Mouse (Mus musculus) stomach, postnatal 0 days (tissue): ENCODE data around the gene Slc4a5. TPM values are rescaled to one million over a fixed set of nuclear protein-coding genes. Genes with fewer than 3 reads are reported as not detected.

Experiments used
- ATAC-seq: fragments of 200-750 bp; cut with Nextera tagmentation; 2 replicates; pipeline ENCODE4 v1.8.0; 2017; ENCODE audit not compliant: low FRiP score, low TSS enrichment
- DNase-seq: peaks from one replicate; pipeline ENCODE4 v3.0.0-alpha.2; 2016; ENCODE audit warnings: low spot score
- H3K27ac ChIP-seq: fragments of 300-500 bp; sonication (generic); replicated peaks from 2 replicates; pipeline ENCODE4 v1.5.1; 2014; ENCODE audit warnings: mild to moderate bottlenecking, control low read depth
- H3K27me3 ChIP-seq: fragments of 300-500 bp; sonication (generic); 2 replicates; pipeline ENCODE4 v1.6.1; 2014; ENCODE audit warnings: low read length; ENCODE audit not compliant: control insufficient read depth, insufficient read depth
- H3K36me3 ChIP-seq: fragments of 300-500 bp; sonication (generic); 2 replicates; pipeline ENCODE4 v1.6.1; 2014; ENCODE audit warnings: low read length, mixed read lengths; ENCODE audit not compliant: control insufficient read depth, insufficient read depth
- H3K4me1 ChIP-seq: fragments of 300-500 bp; sonication (generic); replicated peaks from 2 replicates; pipeline ENCODE4 v1.6.1; 2014; ENCODE audit warnings: antibody characterized with exemption; ENCODE audit not compliant: control insufficient read depth, insufficient read depth
- H3K4me2 ChIP-seq: fragments of 300-500 bp; sonication (generic); replicated peaks from 2 replicates; pipeline ENCODE4 v1.6.1; 2014; ENCODE audit warnings: low read depth, mild to moderate bottlenecking, control low read depth, moderate library complexity
- H3K4me3 ChIP-seq: fragments of 300-500 bp; sonication (generic); 2 replicates; pipeline ENCODE4 v1.5.1; 2014; ENCODE audit warnings: low read depth, low read length, control low read depth
- H3K9ac ChIP-seq: fragments of 300-500 bp; sonication (generic); 2 replicates; pipeline ENCODE4 v1.6.1; 2014; ENCODE audit warnings: mild to moderate bottlenecking, low read length, control low read depth, mixed read lengths
- H3K9me3 ChIP-seq: fragments of 300-500 bp; sonication (generic); 2 replicates; pipeline ENCODE4 v1.6.1; 2016; ENCODE audit warnings: low read length; ENCODE audit not compliant: control insufficient read depth
- CTCF ChIP-seq: IDR thresholded peaks from 2 replicates; pipeline ENCODE4 v1.5.1; 2016; ENCODE audit warnings: antibody characterized with exemption, low read depth, mild to moderate bottlenecking, moderate library complexity
- EP300 ChIP-seq: optimal IDR thresholded peaks from 2 replicates; pipeline ENCODE3; 2016; ENCODE audit warnings: antibody characterized with exemption
- WGBS: fragments of 180-500 bp; shearing (Covaris S2); extraction: QIAGEN DNeasy Blood & Tissue Kit; methylation state at CpG from one replicate; pipeline ENCODE4 v1.1.7; 2014; 5-methylcytosine and 5-hydroxymethylcytosine counted together
- polyA plus RNA-seq: library from polyadenylated mRNA; unstranded; fragments of >200 nt; fragmentation: Nextera tagmentation; extraction: Ambion mirVana; gene quantifications from 2 replicates; pipeline ENCODE4 v1.2.1, GENCODE M21; 2015

Gene Slc4a5
- polyA plus RNA-seq, 1 experiment from 2014 or later: 0.08 TPM

- Histone ChIP-seq H3K4me1 (no peaks in the 10 kb centered on the region), H3K36me3 (no peaks in the 10 kb centered on the region), H3K9ac (no peak overlapping the region), H3K27ac (no peak overlapping the region), H3K27me3 (no peaks in the 10 kb centered on the region), H3K4me3 (no peak overlapping the region), H3K9me3 (no peaks in the 10 kb centered on the region), H3K4me2 (no peak overlapping the region)
- ATAC-seq (no peak), DNase-seq (no peak)
- 11% methylated on average over 2 of the region's 2 CpGs for WGBS
- TF ChIP-seq CTCF: no peak
- TF ChIP-seq EP300: no peak
Observed at GRCm38 (mm10) chr6:83210495-83210894, 9.1 kb upstream of the Slc4a5 start.

GRCm38 (mm10) chr6:83211526-83211925, 8.1 kb upstream of the Slc4a5 start:
- no peaks in the 10 kb centered on the region for H3K27me3 ChIP-seq
- 33% methylated on average over 5 of the region's 5 CpGs for WGBS
- no peak overlapping the region for H3K9ac ChIP-seq
- ATAC-seq (no peak), DNase-seq (no peak)
- no peak overlapping the region for H3K27ac ChIP-seq
- no peaks in the 10 kb centered on the region for H3K4me1 ChIP-seq
- H3K4me3 ChIP-seq: no peak overlapping the region
- no peaks in the 10 kb centered on the region for H3K36me3 ChIP-seq
- H3K4me2 ChIP-seq: no peak overlapping the region
- H3K9me3 ChIP-seq: no peaks in the 10 kb centered on the region
- TF ChIP-seq CTCF: no peak
- no peak for TF ChIP-seq EP300

- Histone ChIP-seq H3K36me3 (no peaks in the 10 kb centered on the region), H3K27me3 (no peaks in the 10 kb centered on the region), H3K4me2 (no peak overlapping the region), H3K4me3 (no peak overlapping the region), H3K9me3 (no peaks in the 10 kb centered on the region), H3K4me1 (no peaks in the 10 kb centered on the region), H3K27ac (no peak overlapping the region), H3K9ac (no peak overlapping the region)
- DNase-seq (peak; percentile 79), ATAC-seq (peak; percentile 68)
- no peak for TF ChIP-seq EP300
- TF ChIP-seq CTCF: peak; percentile 98
- WGBS: 17% methylated on average over 7 of the region's 7 CpGs
Observed at GRCm38 (mm10) chr6:83215002-83215666, 4.5 kb upstream of the Slc4a5 start.

GRCm38 (mm10) chr6:83231486-83231885, 11.9 kb downstream of the Slc4a5 start:
- H3K27ac ChIP-seq: no peak overlapping the region
- 35% methylated on average over 2 of the region's 2 CpGs for WGBS
- no peak overlapping the region for H3K9ac ChIP-seq
- ATAC-seq: no peak
- H3K36me3 ChIP-seq: no peaks in the 10 kb centered on the region
- TF ChIP-seq EP300: no peak
- TF ChIP-seq CTCF: no peak
- no peaks in the 10 kb centered on the region for H3K27me3 ChIP-seq
- no peak overlapping the region for H3K4me3 ChIP-seq
- no peak for DNase-seq
- H3K9me3 ChIP-seq: no peaks in the 10 kb centered on the region
- H3K4me2 ChIP-seq: no peak overlapping the region
- H3K4me1 ChIP-seq: no peaks in the 10 kb centered on the region

- no peak overlapping the region for H3K4me2 ChIP-seq
- no peak for DNase-seq
- H3K9ac ChIP-seq: no peak overlapping the region
- WGBS: 90% methylated on average over 4 of the region's 4 CpGs
- no peaks in the 10 kb centered on the region for H3K9me3 ChIP-seq
- H3K36me3 ChIP-seq: no peaks in the 10 kb centered on the region
- TF ChIP-seq EP300 (no peak), CTCF (no peak)
- ATAC-seq: no peak
- H3K4me3 ChIP-seq: no peak overlapping the region
- no peak overlapping the region for H3K27ac ChIP-seq
- H3K4me1 ChIP-seq: no peaks in the 10 kb centered on the region
- H3K27me3 ChIP-seq: no peaks in the 10 kb centered on the region
Observed at GRCm38 (mm10) chr6:83233306-83233705, 13.7 kb downstream of the Slc4a5 start.

- DNase-seq (peak; percentile 59), ATAC-seq (peak; percentile 51)
- Histone ChIP-seq H3K36me3 (no peaks in the 10 kb centered on the region), H3K4me1 (no peaks in the 10 kb centered on the region), H3K9ac (no peak overlapping the region), H3K9me3 (no peaks in the 10 kb centered on the region), H3K27ac (no peak overlapping the region), H3K4me2 (peak overlapping the region; percentile 43), H3K4me3 (peak overlapping the region; percentile 12; the same call in 1 of the 2 replicates), H3K27me3 (no peaks in the 10 kb centered on the region)
- WGBS: 7% methylated on average over 14 of the region's 14 CpGs
- TF ChIP-seq EP300 (no peak), CTCF (no peak)
Observed at GRCm38 (mm10) chr6:83234280-83234741, 14.7 kb downstream of the Slc4a5 start.
